Mouse (Mus musculus): ENCODE measurements around the gene Dolk. TPM values are rescaled to one million over a fixed set of nuclear protein-coding genes. Genes with fewer than 3 reads are reported as not detected.
A peak's percentile ranks its signal among the peaks of the same experiment; 100 is the strongest.

Gene Dolk
- total RNA-seq, 2 experiments from 2014 or later: 25.9 to 28.6 TPM

- intact Hi-C loops (cut with DNase I): no loop called here
- DNase-seq: no peak
Observed at GRCm38 (mm10) chr2:30269241-30269990, 16.7 kb downstream of the Dolk start.

- intact Hi-C loops (cut with DNase I): no loop called here
Observed at GRCm38 (mm10) chr2:30268371-30268770, 17.8 kb downstream of the Dolk start.

DNA sequence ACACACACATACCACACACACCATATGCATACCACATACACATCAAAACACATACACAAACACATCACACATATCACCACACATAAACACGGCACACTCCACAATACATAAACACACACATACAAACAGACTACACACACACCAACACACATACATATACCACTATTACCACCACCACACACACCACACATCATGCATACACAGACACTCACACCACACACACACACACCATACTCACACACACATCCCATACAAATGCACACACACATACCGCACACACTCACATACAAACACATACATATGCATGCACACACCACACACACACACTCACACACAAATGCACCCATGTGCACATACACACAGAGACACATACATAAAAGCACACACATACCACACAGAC, 18.7 kb downstream of the Dolk start:
- intact Hi-C loops (cut with DNase I): no loop called here
- DNase-seq: no peak

More at GRCm38 (mm10) chr2:30268371-30268770, 17.8 kb downstream of the Dolk start:
- no peak for DNase-seq

DNA sequence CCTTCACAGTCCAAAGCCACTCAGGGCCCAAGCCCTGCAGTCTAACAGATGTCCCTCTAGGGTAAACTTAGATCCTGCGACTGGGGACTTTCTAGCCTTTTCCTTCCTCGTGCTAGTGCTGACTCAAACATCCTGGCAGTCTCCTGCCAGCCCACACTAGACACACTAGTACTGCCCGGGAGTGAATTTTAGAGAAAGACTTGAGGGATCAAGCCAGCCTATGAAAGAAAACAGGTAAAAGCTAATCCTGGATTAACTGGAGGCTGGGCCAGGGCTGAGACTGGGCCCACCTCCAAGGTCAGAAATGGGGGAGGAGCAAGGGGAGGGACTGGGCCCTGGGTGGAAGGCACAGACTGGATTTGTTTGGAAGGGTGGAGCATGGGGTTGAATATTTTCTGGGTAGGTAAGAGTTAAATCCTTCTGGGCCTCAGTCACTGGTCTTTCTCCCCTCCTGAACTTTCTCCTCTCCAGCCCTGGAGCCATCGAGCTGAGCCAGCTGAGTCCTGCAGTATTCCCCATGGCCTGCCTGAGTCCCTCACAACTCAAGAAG, 19.7 kb downstream of the Dolk start:
- peak; percentile 89 to 90 for DNase-seq

GRCm38 (mm10) chr2:30265767-30266253, 20.3 kb downstream of the Dolk start, which contains the start of gene Phyhd1:
TSS of gene Phyhd1 (plus strand) at chr2:30266203.
- intact Hi-C loops (cut with DNase I): loop anchor here (1.0 kb wide), 1 partner anchor 28 kb away; no protein-coding TSS in a partner anchor

More for the DNA sequence above, 19.7 kb downstream of the Dolk start:
- intact Hi-C loops (cut with DNase I): loop anchor here (1.0 kb wide), 1 partner anchor 28 kb away; no protein-coding TSS in a partner anchor

GRCm38 (mm10) chr2:30264671-30265519, 21.2 kb downstream of the Dolk start:
- no peak for DNase-seq
- intact Hi-C loops (cut with DNase I): no loop called here

More at GRCm38 (mm10) chr2:30265767-30266253, 20.3 kb downstream of the Dolk start, which contains the start of gene Phyhd1:
- DNase-seq: peak; percentile 90 to 92

GRCm38 (mm10) chr2:30263811-30264210, 22.3 kb downstream of the Dolk start:
- intact Hi-C loops (cut with DNase I): no loop called here
- no peak for DNase-seq

DNA sequence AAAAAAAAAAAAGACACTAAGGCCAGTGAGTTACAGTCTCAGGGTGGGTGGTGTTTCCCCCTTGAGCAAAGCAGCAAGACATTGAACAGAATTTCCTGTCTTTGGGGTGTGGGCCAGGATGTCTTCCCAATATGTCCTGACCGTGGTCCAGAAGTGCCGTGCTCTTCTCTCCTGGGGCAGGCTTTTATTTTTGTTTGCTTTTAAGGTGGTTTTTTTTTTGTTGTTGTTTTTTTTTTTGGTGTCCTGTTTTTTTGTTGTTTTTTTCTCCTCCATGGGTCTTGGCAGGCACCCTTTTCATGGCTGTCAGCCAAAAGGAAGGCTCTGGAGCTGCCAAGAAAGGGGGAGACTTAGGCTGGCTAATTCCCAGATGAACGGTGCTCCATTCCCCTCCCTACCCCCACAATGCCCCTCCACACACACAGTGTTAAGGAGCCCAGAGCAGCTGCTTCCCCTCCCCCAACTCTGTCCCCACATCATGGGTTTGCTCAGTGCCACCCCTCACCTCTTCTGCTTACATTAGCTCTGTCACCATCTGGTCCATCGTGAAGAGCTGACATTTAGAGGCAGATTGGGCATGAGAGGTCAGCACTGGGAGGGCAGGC, 23.2 kb downstream of the Dolk start:
- intact Hi-C loops (cut with DNase I): no loop called here
- peak; percentile 70 to 75 for DNase-seq

DNA sequence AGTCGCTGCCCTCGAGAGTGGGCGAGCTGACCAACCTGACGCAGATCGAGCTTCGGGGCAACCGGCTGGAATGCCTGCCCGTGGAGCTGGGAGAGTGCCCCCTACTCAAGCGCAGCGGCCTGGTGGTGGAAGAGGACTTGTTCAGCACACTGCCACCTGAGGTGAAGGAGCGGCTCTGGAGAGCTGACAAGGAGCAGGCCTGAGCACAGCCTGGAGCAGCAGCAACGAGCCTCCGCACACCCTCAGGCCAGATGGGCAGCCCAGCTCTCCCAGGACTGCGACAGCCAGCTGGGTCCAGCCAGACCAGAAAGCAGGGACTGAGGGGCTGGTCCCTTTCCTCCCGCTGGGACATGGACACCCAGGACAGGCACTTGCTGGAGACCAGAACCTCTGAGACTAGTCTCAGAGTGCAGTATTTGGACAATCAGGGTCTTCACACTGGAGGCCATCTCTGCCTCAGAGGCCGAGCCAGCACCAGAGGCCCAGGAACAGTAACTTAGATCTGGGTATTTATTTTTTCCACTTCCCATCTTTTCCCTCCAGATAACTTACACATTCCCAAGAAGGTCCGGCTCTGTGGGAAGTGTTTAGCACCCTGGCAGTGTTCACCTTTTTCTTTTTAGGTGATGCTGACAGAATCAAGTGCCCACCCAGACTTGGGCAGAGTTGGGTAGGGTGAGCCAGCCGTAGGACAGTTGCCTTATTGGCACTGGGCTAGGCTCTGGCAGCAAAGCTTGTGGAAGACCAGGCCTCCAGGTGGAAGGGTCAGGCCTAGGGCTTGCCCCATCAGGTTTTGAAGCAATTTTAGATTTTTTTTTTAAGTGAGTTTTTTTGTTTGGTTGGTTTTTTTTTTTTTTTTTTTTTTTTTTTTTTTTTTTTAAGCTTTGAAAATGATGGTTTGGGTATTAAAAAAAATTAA, 24.0 kb downstream of the Dolk start:
- no peak for DNase-seq
- intact Hi-C loops (cut with DNase I): no loop called here

DNA sequence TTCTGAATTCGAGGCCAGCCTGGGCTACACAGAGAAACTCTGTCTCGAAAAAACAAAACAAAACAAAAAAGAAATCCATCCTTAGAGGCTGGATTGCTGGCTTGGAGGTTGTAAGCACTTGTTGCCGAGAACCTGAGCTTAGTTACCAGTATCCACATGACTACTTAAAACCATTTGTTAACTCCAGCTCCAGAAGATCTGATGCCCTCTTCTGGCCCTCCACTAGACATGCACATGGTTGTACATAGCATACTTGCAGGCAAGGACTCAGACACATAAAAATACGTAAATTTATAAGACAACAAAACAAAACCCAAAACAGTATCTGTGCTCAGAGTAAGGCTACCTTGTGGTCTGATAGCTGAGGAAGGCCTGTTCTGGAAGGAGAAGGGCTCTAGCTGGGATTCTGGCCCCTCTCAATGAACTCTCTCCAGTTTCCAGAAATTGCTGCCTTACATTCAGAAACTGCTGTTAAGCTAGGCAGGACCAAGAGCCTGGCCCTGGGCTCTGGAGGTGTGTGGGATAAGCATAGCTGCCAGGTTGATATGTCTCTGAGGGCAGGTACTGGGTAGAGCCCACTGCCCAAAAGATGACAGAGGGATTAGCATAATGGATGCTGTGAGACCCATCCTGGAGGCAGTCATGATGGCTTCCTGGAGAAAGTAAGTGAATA, 24.9 kb downstream of the Dolk start:
- intact Hi-C loops (cut with DNase I): no loop called here
- DNase-seq: no peak

DNA sequence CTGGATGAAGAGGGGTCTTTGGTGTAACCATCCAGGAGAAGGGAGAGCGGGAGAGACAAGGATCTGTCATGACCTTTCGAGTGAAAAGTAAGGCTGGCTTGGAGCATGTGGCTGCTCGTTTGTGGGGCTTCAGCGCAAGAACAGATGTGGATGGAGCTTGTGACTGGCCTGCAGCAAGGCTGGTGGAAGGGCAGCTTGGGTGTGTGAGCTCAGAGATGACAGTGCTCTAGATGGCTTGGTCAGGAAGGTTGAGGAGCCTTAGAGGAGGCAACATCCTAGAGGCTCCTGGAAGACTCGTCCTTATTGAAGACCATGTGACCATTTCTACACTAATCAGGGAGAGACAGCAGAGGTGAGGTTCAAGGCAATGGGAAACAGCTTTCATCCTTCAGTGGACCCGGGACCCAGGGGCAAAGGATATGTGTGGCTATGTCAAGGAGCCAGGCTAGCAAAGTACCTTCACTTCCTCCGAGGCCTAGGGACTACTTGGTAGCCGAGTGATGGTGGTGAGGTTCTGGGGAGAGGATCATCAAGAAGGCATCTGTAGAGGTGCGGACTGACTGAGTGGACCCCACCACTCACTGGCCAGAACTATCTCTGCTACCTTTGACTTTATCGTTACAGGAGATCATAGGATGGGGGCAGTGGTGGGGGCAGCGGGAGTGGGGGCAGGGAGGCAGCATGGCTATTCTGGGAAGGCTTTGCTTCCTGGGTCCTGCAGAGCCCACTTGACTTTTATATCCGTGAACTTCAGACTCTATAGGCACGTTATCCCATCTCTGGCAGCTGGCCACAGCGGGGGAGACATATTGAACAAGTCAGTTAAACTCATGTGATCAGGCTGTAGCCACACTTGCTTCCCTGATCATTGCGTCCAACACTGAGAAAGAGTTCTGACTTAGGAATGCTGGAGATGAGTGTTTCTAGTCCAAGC, 26.7 kb downstream of the Dolk start:
- peak in 1 of 2 experiments; percentile 29 for DNase-seq
- intact Hi-C loops (cut with DNase I): no loop called here

DNA sequence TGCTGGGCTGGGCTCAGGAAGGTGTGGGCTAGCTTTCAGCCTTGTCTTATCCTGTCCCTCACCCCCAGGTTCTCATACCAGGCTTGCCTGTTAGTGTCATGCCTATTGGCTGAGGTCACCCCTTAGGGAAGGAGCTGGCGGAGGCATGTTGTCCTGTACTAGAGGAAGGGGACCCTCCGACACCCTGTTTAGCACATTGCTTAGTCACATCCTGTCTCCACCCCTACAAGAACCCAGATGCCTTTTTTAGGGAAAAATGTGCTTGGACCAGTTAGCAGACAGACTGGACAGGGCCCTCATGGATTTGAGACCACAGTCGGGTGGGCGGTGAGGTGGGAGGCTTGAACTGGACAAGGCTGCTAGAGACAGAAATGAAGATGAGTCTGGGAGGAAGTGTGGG, 27.5 kb downstream of the Dolk start:
- intact Hi-C loops (cut with DNase I): loop anchor here (1.0 kb wide), 1 partner anchor 16 kb away; no protein-coding TSS in a partner anchor

GRCm38 (mm10) chr2:30257699-30258460, 28.3 kb downstream of the Dolk start:
- peak in 1 of 2 experiments; percentile 5 for DNase-seq
- intact Hi-C loops (cut with DNase I): loop anchor here (1.0 kb wide), 1 partner anchor 16 kb away; no protein-coding TSS in a partner anchor

More for the DNA sequence above, 27.5 kb downstream of the Dolk start:
- DNase-seq: peak; percentile 78 to 81

- intact Hi-C loops (cut with DNase I): no loop called here
- DNase-seq: no peak
Observed at GRCm38 (mm10) chr2:30256616-30257350, 29.4 kb downstream of the Dolk start.

- DNase-seq: no peak
- intact Hi-C loops (cut with DNase I): no loop called here
Observed at GRCm38 (mm10) chr2:30255631-30256395, 30.3 kb downstream of the Dolk start.

All from heart, postnatal 10 days (tissue).